Mouse (Mus musculus) neural tube, embryonic 14.5 days (tissue): ENCODE results near the gene Smtn. TPM values are rescaled to one million over a fixed set of nuclear protein-coding genes. Genes with fewer than 3 reads are reported as not detected.

Experiments used
- ATAC-seq: fragments of 200-750 bp; cut with Nextera tagmentation; 2 replicates; pipeline ENCODE4 v1.8.0; 2017; ENCODE audit warnings: low read depth, mild to moderate bottlenecking, moderate TSS enrichment, moderate library complexity
- H3K27ac ChIP-seq: fragments of 300-500 bp; sonication (generic); 2 replicates; pipeline ENCODE4 v1.5.1; 2014; ENCODE audit warnings: low read depth, mild to moderate bottlenecking, control low read depth, low read length, moderate library complexity, mixed read lengths
- H3K27me3 ChIP-seq: fragments of 300-500 bp; sonication (generic); 2 replicates; pipeline ENCODE4 v1.6.1; 2014; ENCODE audit warnings: low read length; ENCODE audit not compliant: control insufficient read depth, insufficient read depth
- H3K36me3 ChIP-seq: fragments of 300-500 bp; sonication (generic); 2 replicates; pipeline ENCODE4 v1.6.1; 2014; ENCODE audit warnings: low read length, mixed read lengths; ENCODE audit not compliant: control insufficient read depth, insufficient read depth
- H3K4me1 ChIP-seq: fragments of 300-500 bp; sonication (generic); 2 replicates; pipeline ENCODE4 v1.6.1; 2014; ENCODE audit warnings: low read length; ENCODE audit not compliant: control insufficient read depth, insufficient read depth
- H3K4me2 ChIP-seq: fragments of 300-500 bp; sonication (generic); 2 replicates; pipeline ENCODE4 v1.6.1; 2014; ENCODE audit warnings: mild to moderate bottlenecking, low read depth, low read length, control low read depth
- H3K4me3 ChIP-seq: fragments of 300-500 bp; sonication (generic); 2 replicates; pipeline ENCODE4 v1.5.1; 2014; ENCODE audit warnings: low read depth, low read length, control low read depth, mixed read lengths
- H3K9ac ChIP-seq: fragments of 300-500 bp; sonication (generic); replicated peaks from 2 replicates; pipeline ENCODE4 v1.6.1; 2014; ENCODE audit warnings: low read depth, mild to moderate bottlenecking, control low read depth, low read length, mixed read lengths
- H3K9me3 ChIP-seq: fragments of 300-500 bp; sonication (generic); 2 replicates; pipeline ENCODE4 v1.6.1; 2016; ENCODE audit warnings: low read length; ENCODE audit not compliant: control insufficient read depth
- WGBS: fragments of 180-500 bp; shearing (Covaris S2); extraction: QIAGEN DNeasy Blood & Tissue Kit; methylation state at CpG from one replicate; pipeline ENCODE4 v1.1.7; 2014; 5-methylcytosine and 5-hydroxymethylcytosine counted together
- polyA plus RNA-seq: library from polyadenylated mRNA; unstranded; fragments of >200 nt; fragmentation: Nextera tagmentation; extraction: Ambion mirVana; gene quantifications from 2 replicates; pipeline ENCODE4 v1.2.1, GENCODE M21; 2014

Gene Smtn
- polyA plus RNA-seq, 1 experiment from 2014 or later: 7.8 TPM

DNA sequence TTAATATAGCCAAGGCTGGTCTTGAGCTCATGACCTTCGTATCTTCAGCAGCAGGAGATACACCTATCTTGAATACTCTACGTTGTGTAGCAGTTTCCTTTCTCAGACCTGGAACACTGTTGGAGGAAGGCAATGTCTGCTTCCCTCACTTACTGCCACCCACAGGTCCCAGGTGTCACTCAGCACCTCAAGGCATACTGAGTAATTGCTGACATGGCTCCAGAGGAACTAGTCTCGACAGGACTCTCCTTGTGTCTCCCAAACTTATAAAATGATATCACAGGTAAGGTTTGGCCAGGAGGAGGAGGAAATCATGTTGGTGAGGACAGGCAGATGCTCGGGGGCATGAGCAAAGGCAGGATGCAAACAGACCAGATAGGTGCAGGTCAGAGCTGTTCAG lies 14.6 kb upstream of the Smtn start:
- H3K36me3 ChIP-seq: no peaks in the 10 kb centered on the region
- no peak overlapping the region for H3K4me3 ChIP-seq
- no peak overlapping the region for H3K4me2 ChIP-seq
- no peaks in the 10 kb centered on the region for H3K9me3 ChIP-seq
- no peak for ATAC-seq
- no peak overlapping the region for H3K9ac ChIP-seq
- no peaks in the 10 kb centered on the region for H3K4me1 ChIP-seq
- no peaks in the 10 kb centered on the region for H3K27me3 ChIP-seq
- no peak overlapping the region for H3K27ac ChIP-seq
- WGBS: 90% methylated on average over 4 of the region's 4 CpGs

DNA sequence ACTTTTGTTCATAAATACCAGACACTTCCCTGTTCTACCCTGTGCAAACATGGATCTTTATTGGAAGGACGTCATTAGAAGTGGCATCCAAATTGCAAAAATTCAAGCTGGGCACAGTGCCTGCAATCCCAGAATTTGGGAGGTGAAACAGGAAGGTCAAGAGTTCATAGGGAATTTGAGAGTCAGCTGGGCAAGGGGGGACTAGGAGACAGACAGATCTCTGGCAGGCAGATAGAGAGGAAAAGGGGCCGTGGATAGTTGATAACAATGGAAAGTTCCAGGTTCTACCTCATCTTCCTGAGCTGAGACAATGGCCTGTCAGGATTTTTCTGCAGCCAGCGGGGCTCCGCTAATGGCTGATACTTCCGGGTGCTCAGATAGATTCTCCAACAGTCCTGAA lies 9.4 kb upstream of the Smtn start:
- H3K27ac ChIP-seq: no peak overlapping the region
- no peak overlapping the region for H3K4me3 ChIP-seq
- H3K27me3 ChIP-seq: no peaks in the 10 kb centered on the region
- H3K36me3 ChIP-seq: no peaks in the 10 kb centered on the region
- no peak overlapping the region for H3K9ac ChIP-seq
- no peak overlapping the region for H3K4me2 ChIP-seq
- H3K9me3 ChIP-seq: no peaks in the 10 kb centered on the region
- 91% methylated on average over 5 of the region's 5 CpGs for WGBS
- no peak for ATAC-seq
- no peaks in the 10 kb centered on the region for H3K4me1 ChIP-seq

DNA sequence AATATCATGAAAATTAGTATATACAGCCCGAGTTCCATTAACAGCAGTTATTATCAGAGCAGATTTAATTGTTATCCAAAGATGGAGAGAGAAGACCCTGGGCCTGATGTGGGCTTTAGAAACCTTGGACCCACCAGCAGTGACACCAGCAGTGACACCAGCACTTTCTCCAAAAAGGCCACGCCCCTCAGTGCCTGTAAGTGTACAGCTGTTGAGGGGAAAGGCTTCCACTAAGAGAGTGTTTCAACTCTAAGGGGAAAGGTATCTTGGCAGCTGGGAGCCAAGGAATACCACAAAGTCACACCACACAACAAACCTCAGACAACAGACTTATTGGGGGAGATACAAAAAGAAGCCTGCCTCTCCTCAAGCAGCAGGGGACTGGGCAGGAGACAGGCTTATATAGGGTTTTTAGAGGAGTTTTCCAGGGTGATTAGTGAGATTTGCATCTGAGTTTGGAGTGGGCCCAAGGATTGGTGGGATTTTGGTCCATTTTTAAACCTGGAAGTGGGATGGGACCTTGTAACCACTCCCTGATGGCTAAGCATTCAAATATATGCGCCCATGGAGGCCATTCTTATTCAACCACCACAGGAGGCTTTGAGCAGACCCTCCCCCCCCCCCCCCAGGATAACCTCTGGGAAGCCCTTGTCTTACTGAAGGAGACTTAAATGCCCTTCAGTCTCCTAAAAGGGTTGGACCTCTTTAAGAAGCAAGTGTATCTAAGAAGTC lies 8.3 kb upstream of the Smtn start:
- Histone ChIP-seq H3K27ac (no peak overlapping the region), H3K4me2 (no peak overlapping the region), H3K9ac (no peak overlapping the region), H3K27me3 (no peaks in the 10 kb centered on the region), H3K36me3 (no peaks in the 10 kb centered on the region), H3K4me3 (no peak overlapping the region), H3K4me1 (no peaks in the 10 kb centered on the region), H3K9me3 (no peaks in the 10 kb centered on the region)
- 60% methylated on average over 3 of the region's 3 CpGs for WGBS
- ATAC-seq: no peak

DNA sequence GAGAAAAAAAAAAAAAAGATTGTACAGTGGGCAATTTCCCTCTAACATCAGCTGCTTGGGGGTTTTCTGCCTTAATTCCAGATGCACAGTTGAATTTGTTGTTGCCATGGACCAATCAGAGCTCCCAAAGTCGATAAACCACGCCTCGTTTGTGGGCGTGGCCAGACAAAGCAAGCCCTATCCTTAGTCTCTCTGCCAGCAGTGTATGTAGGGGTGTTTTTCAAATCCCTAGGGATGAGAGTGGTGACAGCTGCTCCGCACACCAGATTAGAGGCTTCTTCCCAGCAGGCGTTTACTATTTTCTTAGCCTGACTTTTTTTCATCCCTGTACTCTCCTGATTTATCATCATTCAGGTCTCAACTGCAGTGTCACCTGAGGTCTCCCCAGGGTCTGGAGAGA lies 7.6 kb upstream of the Smtn start:
- Histone ChIP-seq H3K4me3 (no peak overlapping the region), H3K27me3 (no peaks in the 10 kb centered on the region), H3K9ac (no peak overlapping the region), H3K27ac (no peak overlapping the region), H3K36me3 (no peaks in the 10 kb centered on the region), H3K4me1 (no peaks in the 10 kb centered on the region), H3K4me2 (no peak overlapping the region), H3K9me3 (no peaks in the 10 kb centered on the region)
- peak; percentile 54; the same call in 1 of the 2 replicates for ATAC-seq
- WGBS: 48% methylated on average over 6 of the region's 6 CpGs

DNA sequence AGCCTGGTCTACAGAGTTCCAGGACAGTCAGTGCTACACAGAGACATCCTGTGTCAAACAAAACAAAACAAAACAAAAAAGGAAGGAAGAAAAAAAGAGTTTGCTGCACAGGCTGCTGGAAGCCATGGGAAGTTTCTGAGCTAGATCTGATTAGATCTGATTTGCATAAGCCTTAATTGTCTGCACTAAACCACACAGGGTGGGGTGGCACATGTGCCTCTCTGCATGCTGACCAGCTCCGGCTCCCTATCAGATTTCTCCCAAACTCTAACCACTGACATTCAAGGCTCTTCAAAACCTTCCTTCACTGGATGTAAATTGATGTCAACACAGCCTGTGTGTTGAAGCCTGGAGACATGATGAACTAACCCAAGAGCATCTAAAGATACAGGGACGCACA lies 6.6 kb upstream of the Smtn start:
- Histone ChIP-seq H3K4me2 (no peak overlapping the region), H3K27me3 (no peaks in the 10 kb centered on the region), H3K9ac (no peak overlapping the region), H3K4me1 (no peaks in the 10 kb centered on the region), H3K4me3 (no peak overlapping the region), H3K27ac (no peak overlapping the region), H3K9me3 (no peaks in the 10 kb centered on the region), H3K36me3 (no peaks in the 10 kb centered on the region)
- no peak for ATAC-seq
- whole genome bisulfite sequencing: 91% methylated on average over 2 of the region's 2 CpGs

DNA sequence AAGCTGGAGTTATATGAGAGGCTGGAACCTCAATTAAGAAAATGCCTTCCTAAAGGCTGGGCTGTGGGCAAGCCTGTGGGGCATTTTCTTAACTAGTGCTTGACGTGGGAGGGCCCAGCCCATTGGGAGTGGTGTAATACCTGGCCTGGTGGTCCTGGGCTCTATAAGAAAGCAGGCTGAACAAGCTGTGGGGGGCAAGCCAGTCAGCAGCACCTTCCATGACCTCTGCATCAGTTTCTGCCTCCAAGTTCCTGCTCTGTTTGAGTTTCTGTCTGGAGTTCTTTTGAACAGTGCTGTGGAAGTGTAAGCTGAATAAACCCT lies 5.8 kb upstream of the Smtn start:
- H3K27me3 ChIP-seq: no peaks in the 10 kb centered on the region
- no peaks in the 10 kb centered on the region for H3K36me3 ChIP-seq
- no peak for ATAC-seq
- H3K9me3 ChIP-seq: no peaks in the 10 kb centered on the region
- no peak overlapping the region for H3K4me2 ChIP-seq
- no peak overlapping the region for H3K27ac ChIP-seq
- 22% methylated on average over 1 of the region's 1 CpGs for WGBS
- no peak overlapping the region for H3K4me3 ChIP-seq
- no peaks in the 10 kb centered on the region for H3K4me1 ChIP-seq
- H3K9ac ChIP-seq: no peak overlapping the region

DNA sequence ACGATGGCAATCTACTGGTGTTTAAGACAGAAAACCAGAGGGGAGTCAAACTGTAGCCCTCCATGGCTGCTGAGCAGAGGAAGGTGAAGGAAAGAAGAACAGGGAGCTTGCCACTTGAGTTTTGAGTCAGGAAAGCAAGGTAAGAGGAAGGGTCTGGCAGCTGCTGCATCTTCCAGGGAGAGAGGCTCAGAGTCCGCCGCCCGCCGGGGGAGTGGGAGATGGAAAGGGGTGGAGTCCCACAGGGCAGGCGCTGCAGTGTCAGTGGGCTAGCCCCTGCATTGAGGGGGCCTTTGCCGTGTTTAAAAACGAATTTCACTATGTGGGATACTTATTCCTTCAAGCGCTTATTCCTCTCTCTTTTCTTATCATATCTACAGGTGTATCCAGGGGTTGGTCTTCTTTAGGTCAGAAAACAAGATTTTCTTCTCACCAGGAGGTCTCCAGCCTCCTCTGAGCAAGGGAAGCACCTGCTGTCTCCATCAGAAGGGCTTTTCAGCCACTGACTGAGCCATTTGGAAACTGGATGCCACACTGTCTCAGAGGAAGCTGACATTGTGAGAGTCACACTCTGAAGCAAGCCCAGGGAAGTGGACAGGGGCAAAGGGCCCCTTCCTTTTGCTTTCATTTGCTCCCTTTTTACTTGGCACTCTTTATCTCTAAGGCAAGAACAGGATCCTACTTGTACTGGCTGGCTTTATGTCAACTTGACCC lies 5.3 kb upstream of the Smtn start:
- Histone ChIP-seq H3K27ac (no peak overlapping the region), H3K4me1 (no peaks in the 10 kb centered on the region), H3K4me3 (no peak overlapping the region), H3K9ac (no peak overlapping the region), H3K4me2 (no peak overlapping the region), H3K27me3 (no peaks in the 10 kb centered on the region), H3K36me3 (no peaks in the 10 kb centered on the region), H3K9me3 (no peaks in the 10 kb centered on the region)
- no peak for ATAC-seq
- WGBS: 21% methylated on average over 9 of the region's 9 CpGs

DNA sequence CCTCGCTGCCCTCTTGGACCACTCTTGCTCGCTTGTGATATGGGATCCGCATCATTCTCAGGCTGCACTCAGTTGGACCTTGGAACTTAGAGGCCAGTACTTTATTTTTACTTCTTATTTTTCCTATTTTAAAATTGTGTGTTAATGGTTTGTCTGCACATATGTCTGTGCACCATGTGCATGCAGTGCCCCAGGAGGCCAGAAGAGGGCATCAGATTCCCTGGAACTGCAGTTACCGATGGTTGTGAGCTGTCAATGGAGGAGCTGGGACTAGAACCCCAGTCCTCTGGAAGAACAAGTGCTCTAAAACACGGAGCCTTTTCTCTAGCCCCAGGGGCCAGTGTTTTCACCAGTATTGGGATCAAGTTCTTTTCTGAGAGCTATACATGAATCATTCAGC lies 4.0 kb upstream of the Smtn start:
- no peak overlapping the region for H3K9ac ChIP-seq
- ATAC-seq: no peak
- H3K4me3 ChIP-seq: no peak overlapping the region
- H3K4me1 ChIP-seq: no peaks in the 10 kb centered on the region
- H3K36me3 ChIP-seq: no peaks in the 10 kb centered on the region
- WGBS: over 99% methylated on average over 5 of the region's 5 CpGs
- H3K9me3 ChIP-seq: no peaks in the 10 kb centered on the region
- H3K27ac ChIP-seq: no peak overlapping the region
- H3K27me3 ChIP-seq: no peaks in the 10 kb centered on the region
- H3K4me2 ChIP-seq: no peak overlapping the region

DNA sequence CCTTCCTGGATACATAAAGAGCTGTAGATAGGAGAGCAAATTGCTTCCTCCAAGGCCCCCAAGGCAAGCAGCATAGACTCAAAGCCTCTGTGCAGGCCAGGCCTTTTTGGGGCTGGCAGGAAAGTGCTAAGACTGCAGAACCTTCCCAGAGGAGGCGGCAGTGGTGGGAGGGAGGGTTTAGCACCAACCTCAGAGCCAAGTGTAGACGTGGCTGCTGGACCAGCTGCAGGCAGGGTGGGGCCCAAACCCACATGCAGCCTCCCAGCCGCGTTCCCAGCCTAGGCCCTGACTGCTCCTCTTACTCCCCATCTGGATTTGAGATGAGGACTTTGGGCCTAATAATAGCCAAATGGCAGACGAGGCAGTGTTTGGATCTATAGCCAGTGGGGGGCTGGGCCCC lies 2.6 kb upstream of the Smtn start:
- H3K9me3 ChIP-seq: no peaks in the 10 kb centered on the region
- no peak for ATAC-seq
- no peak overlapping the region for H3K27ac ChIP-seq
- no peak overlapping the region for H3K4me2 ChIP-seq
- H3K4me1 ChIP-seq: no peaks in the 10 kb centered on the region
- no peaks in the 10 kb centered on the region for H3K36me3 ChIP-seq
- 62% methylated on average over 5 of the region's 5 CpGs for WGBS
- H3K9ac ChIP-seq: no peak overlapping the region
- H3K4me3 ChIP-seq: no peak overlapping the region
- H3K27me3 ChIP-seq: no peaks in the 10 kb centered on the region
